Mouse (Mus musculus): Measurements from ENCODE around the gene Pitpnc1. TPM values are rescaled to one million over a fixed set of nuclear protein-coding genes. Genes with fewer than 3 reads are reported as not detected.
A peak's percentile ranks its signal among the peaks of the same experiment; 100 is the strongest.

The Pitpnc1 gene
- total and polyA plus RNA-seq, 2 experiments from 2014 or later = 27.9 to 29.2 TPM

DNA sequence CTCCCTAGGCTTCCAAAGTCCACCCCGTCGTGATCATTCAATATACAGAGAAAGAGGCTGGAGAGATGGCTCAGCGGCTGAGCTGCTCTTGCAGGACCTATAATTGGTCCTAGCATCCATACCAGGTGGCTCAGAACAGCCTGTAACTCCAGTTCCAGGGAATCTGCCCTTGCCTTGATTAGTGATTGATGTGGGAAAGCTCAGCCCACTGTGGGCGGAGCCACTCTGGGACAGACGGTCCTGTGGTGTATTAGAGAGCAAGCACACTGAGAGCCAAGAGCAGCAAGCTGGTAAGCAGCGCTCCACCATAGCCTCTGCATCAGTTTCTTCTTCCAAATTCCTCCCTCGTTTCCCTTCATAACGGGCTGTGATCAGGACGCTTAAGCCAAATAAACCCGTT lies 150.6 kb downstream of the Pitpnc1 start:
- no peaks in the 10 kb centered on the region for H3K9me3 ChIP-seq (replicated peaks; ENCODE audit: control insufficient read depth, low read length)
- H3K9ac ChIP-seq (replicated peaks; ENCODE audit: low read depth, low read length) = no peak overlapping the region
- WGBS = 68% methylated on average over 10 of the region's 10 CpGs
- no peak for ATAC-seq (ENCODE audit: insufficient read depth, low read depth)
- H3K36me3 ChIP-seq (replicated peaks; ENCODE audit: control insufficient read depth, insufficient read depth, low read length) = peaks cover 16% of the 10 kb centered on the region
- no peak overlapping the region for H3K27ac ChIP-seq (ENCODE audit: low read depth)
- no peak for TF ChIP-seq EP300 (IDR thresholded peaks at IDR 0.05; ENCODE audit: low read depth)
- TF ChIP-seq CTCF (IDR thresholded peaks at IDR 0.05; ENCODE audit: low read depth) = no peak
- no peak overlapping the region for H3K4me2 ChIP-seq (ENCODE audit: low read depth, low read length)
- no peak overlapping the region for H3K4me3 ChIP-seq (ENCODE audit: low read depth, low read length)
- H3K4me1 ChIP-seq (ENCODE audit: control insufficient read depth, insufficient read depth) = peaks cover 8% of the 10 kb centered on the region; the same call in 1 of the 2 replicates
- DNase-seq (ENCODE audit: low spot score) = no peak
- no peaks in the 10 kb centered on the region for H3K27me3 ChIP-seq (ENCODE audit: control insufficient read depth, insufficient read depth, low read length)

DNA sequence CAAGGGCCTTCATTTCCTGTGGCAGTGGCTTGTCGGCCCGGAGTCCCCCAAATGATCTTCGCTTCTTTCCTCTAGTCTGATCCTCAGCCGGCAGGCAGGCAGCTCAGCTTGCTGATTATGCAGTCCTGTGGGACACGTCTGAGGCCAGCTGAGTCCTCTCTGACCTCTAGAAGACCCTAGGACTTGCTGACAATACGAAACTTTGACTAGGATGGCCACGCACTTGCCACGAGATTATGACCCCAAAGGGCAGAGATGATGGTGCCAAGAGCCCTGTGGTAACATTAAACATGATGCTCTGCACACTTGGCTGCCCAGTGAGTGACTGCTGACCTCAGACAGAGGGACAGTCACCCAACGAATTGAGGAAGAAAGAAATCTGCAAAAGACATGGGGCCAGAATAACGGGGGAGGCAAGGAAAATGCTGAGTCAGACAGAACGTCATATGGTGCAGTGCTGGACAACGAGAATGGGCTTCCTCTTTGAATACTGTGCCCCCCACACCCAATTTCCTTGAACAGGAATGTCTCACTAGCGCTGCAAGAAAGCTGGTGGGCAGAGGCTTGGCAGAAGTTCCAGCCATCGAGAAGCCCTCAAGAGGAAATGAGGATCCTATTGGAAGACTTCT lies 152.7 kb downstream of the Pitpnc1 start:
- Histone ChIP-seq H3K27ac (ENCODE audit: low read depth) (no peak overlapping the region), H3K27me3 (ENCODE audit: control insufficient read depth, insufficient read depth, low read length) (no peaks in the 10 kb centered on the region), H3K4me1 (ENCODE audit: control insufficient read depth, insufficient read depth) (peaks cover 8% of the 10 kb centered on the region; the same call in 1 of the 2 replicates), H3K36me3 (replicated peaks; ENCODE audit: control insufficient read depth, insufficient read depth, low read length) (peaks cover 30% of the 10 kb centered on the region), H3K9ac (replicated peaks; ENCODE audit: low read depth, low read length) (no peak overlapping the region), H3K4me3 (ENCODE audit: low read depth, low read length) (no peak overlapping the region), H3K9me3 (replicated peaks; ENCODE audit: control insufficient read depth, low read length) (no peaks in the 10 kb centered on the region), H3K4me2 (ENCODE audit: low read depth, low read length) (no peak overlapping the region)
- ATAC-seq (ENCODE audit: insufficient read depth, low read depth) (no peak; the same call in 1 of the 2 replicates), DNase-seq (ENCODE audit: low spot score) (no peak)
- WGBS = 48% methylated on average over 14 of the region's 14 CpGs
- TF ChIP-seq EP300 (IDR thresholded peaks at IDR 0.05; ENCODE audit: low read depth) (no peak), CTCF (IDR thresholded peaks at IDR 0.05; ENCODE audit: low read depth) (no peak)

DNA sequence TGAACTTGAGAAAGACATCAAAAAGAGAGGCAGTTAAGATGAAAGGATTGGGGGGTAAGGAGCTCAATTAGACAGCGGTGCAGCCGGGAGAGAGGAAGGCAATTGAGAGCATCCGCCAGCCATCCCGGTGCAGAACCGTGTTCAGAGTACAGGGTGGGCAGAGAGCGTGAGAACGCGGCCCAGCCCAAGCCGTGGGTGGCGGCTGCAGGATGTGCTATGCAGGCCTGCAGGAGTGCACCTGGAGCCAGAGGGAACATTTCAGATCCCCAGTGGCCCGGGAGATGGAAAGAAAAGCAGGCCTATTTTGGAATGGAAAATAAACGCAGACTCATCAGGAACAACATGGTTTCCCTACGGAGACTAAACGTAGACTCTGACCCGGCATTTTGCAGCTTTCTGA lies 155.0 kb downstream of the Pitpnc1 start:
- DNase-seq (ENCODE audit: low spot score) = no peak
- H3K36me3 ChIP-seq (replicated peaks; ENCODE audit: control insufficient read depth, insufficient read depth, low read length) = peaks cover 24% of the 10 kb centered on the region
- H3K4me1 ChIP-seq (ENCODE audit: control insufficient read depth, insufficient read depth) = peaks cover 8% of the 10 kb centered on the region; the same call in 1 of the 2 replicates
- no peak for ATAC-seq (ENCODE audit: insufficient read depth, low read depth)
- H3K9me3 ChIP-seq (replicated peaks; ENCODE audit: control insufficient read depth, low read length) = no peaks in the 10 kb centered on the region
- H3K27me3 ChIP-seq (ENCODE audit: control insufficient read depth, insufficient read depth, low read length) = no peaks in the 10 kb centered on the region
- no peak for TF ChIP-seq EP300 (IDR thresholded peaks at IDR 0.05; ENCODE audit: low read depth)
- no peak for TF ChIP-seq CTCF (IDR thresholded peaks at IDR 0.05; ENCODE audit: low read depth)
- 75% methylated on average over 15 of the region's 15 CpGs for WGBS
- H3K27ac ChIP-seq (ENCODE audit: low read depth) = no peak overlapping the region
- no peak overlapping the region for H3K4me3 ChIP-seq (ENCODE audit: low read depth, low read length)
- no peak overlapping the region for H3K4me2 ChIP-seq (ENCODE audit: low read depth, low read length)
- no peak overlapping the region for H3K9ac ChIP-seq (replicated peaks; ENCODE audit: low read depth, low read length)

DNA sequence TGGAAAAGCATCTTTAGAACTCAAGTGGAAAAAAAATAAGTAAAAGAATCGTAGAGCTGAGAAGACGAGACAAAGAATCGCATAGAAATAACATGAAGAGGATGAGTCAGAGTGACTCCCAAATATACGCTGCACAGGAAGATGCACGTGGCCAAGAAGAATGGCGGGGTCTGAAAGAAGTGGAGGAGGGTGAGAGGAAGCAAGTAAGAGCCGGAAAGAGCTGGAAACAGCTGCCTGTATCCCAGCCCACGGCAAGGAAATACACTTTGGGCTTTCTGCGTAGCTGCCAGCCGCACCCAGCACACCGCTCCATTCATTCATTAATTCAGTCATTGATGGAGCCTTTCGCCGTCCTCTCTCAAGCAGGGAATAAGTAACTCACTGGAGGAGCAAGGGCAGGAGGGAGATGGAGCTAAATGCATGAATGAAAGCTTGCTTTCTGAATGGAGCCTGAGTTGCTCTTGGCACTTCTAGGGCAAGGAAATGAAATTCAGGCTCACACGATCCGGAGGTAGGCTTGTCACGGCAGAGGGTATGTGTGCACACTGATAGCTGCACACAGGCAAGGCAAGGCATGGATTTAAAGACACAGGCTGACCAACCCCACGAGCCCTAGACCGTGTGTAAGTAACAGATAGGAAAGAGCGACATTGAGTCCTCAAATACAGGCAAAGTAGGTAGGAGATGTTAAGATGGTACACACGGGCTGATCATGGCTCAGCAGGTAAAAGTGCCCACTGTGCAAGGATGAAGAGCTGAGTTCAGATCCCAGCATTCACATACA lies 160.0 kb downstream of the Pitpnc1 start:
- H3K4me1 ChIP-seq (ENCODE audit: control insufficient read depth, insufficient read depth) = no peaks in the 10 kb centered on the region
- TF ChIP-seq CTCF (IDR thresholded peaks at IDR 0.05; ENCODE audit: low read depth) (no peak), EP300 (IDR thresholded peaks at IDR 0.05; ENCODE audit: low read depth) (no peak)
- H3K4me2 ChIP-seq (ENCODE audit: low read depth, low read length) = peak overlapping the region; percentile 5; the same call in 1 of the 2 replicates
- no peak for DNase-seq (ENCODE audit: low spot score)
- no peaks in the 10 kb centered on the region for H3K27me3 ChIP-seq (ENCODE audit: control insufficient read depth, insufficient read depth, low read length)
- H3K4me3 ChIP-seq (ENCODE audit: low read depth, low read length) = no peak overlapping the region
- ATAC-seq (ENCODE audit: insufficient read depth, low read depth) = peak; percentile 44; the same call in 1 of the 2 replicates
- WGBS = 62% methylated on average over 20 of the region's 20 CpGs
- H3K9me3 ChIP-seq (replicated peaks; ENCODE audit: control insufficient read depth, low read length) = peaks cover 6% of the 10 kb centered on the region; the same call in 1 of the 2 replicates
- H3K9ac ChIP-seq (replicated peaks; ENCODE audit: low read depth, low read length) = no peak overlapping the region
- 0 out of 2 replicates have a peak overlapping the region, but pooled peaks have one; percentile 16 for H3K27ac ChIP-seq (ENCODE audit: low read depth)
- H3K36me3 ChIP-seq (replicated peaks; ENCODE audit: control insufficient read depth, insufficient read depth, low read length) = peaks cover 28% of the 10 kb centered on the region

DNA sequence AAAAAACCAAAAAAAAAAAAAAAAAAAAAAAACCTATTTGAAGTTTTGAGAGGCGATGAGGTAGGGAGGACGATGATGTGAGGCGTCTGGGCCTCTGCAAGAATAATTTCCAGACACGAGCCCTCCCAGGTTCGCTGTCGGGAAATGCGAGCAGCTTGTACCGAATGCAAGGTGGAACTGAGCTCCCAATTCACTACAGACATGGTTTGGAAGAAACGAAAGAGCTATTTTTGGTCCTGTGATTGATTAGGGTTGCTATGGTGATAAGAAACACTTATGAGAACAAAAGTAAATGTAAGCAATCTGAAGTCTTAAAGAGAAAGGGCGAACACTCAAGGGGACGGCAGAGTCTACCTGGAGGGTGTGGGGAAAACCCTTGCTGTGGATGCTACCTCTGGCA lies 164.3 kb downstream of the Pitpnc1 start:
- Histone ChIP-seq H3K4me2 (ENCODE audit: low read depth, low read length) (no peak overlapping the region), H3K4me1 (ENCODE audit: control insufficient read depth, insufficient read depth) (no peaks in the 10 kb centered on the region), H3K9me3 (replicated peaks; ENCODE audit: control insufficient read depth, low read length) (peaks cover 6% of the 10 kb centered on the region; the same call in 1 of the 2 replicates), H3K36me3 (replicated peaks; ENCODE audit: control insufficient read depth, insufficient read depth, low read length) (peaks cover 9% of the 10 kb centered on the region; the same call in 1 of the 2 replicates), H3K4me3 (ENCODE audit: low read depth, low read length) (no peak overlapping the region), H3K9ac (replicated peaks; ENCODE audit: low read depth, low read length) (no peak overlapping the region), H3K27ac (ENCODE audit: low read depth) (no peak overlapping the region), H3K27me3 (ENCODE audit: control insufficient read depth, insufficient read depth, low read length) (no peaks in the 10 kb centered on the region)
- DNase-seq (ENCODE audit: low spot score) (no peak), ATAC-seq (ENCODE audit: insufficient read depth, low read depth) (no peak)
- TF ChIP-seq CTCF (IDR thresholded peaks at IDR 0.05; ENCODE audit: low read depth) = no peak
- TF ChIP-seq EP300 (IDR thresholded peaks at IDR 0.05; ENCODE audit: low read depth) = no peak
- 59% methylated on average over 11 of the region's 11 CpGs for WGBS
